Mouse (Mus musculus): ENCODE measurements at regions not wholly inside any gene's neighbourhood (a gene's known extent, or its start where the extent isn't known, plus 50 kb on each side); places are given as distances from the start of the nearest gene placed in this dataset.
"Not testable (repeated sequence)": the region's sequence is repeated elsewhere in the genome, so short reads cannot be mapped to it uniquely, and the experiment has no call there.

GRCm38 (mm10) chr7:138006971-138007370, 390.6 kb downstream of the Tcerg1l start:
- DNase-seq (ENCODE audit: low read depth) = no peak

- DNase-seq (ENCODE audit: low read depth) = no peak
Observed at GRCm38 (mm10) chr7:138008601-138009000, 388.9 kb downstream of the Tcerg1l start.

GRCm38 (mm10) chr7:138024021-138024420, 373.5 kb downstream of the Tcerg1l start:
- not testable (repeated sequence) for DNase-seq (ENCODE audit: low read depth)

GRCm38 (mm10) chr7:138051696-138052095, 345.8 kb downstream of the Tcerg1l start:
- no peak for DNase-seq (ENCODE audit: low read depth)

- no peak for DNase-seq (ENCODE audit: low read depth)
Observed at GRCm38 (mm10) chr7:138054756-138055155, 342.8 kb downstream of the Tcerg1l start.

- no peak for DNase-seq (ENCODE audit: low read depth)
Observed at GRCm38 (mm10) chr7:138061116-138061515, 336.4 kb downstream of the Tcerg1l start.

- no peak for DNase-seq (ENCODE audit: low read depth)
Observed at GRCm38 (mm10) chr7:138066921-138067320, 330.6 kb downstream of the Tcerg1l start.

- no peak for DNase-seq (ENCODE audit: low read depth)
Observed at GRCm38 (mm10) chr7:138075231-138075630, 322.3 kb downstream of the Tcerg1l start.

- peak; percentile 47 for DNase-seq (ENCODE audit: low read depth)
Observed at GRCm38 (mm10) chr7:138083980-138084379, 313.6 kb downstream of the Tcerg1l start.

- no peak for DNase-seq (ENCODE audit: low read depth)
Observed at GRCm38 (mm10) chr7:138107471-138108210, 289.9 kb downstream of the Tcerg1l start.

GRCm38 (mm10) chr7:138121497-138121896, 276.0 kb downstream of the Tcerg1l start:
- no peak for DNase-seq (ENCODE audit: low read depth)

- DNase-seq (ENCODE audit: low read depth) = no peak
Observed at GRCm38 (mm10) chr7:138129701-138130100, 267.8 kb downstream of the Tcerg1l start.

- DNase-seq (ENCODE audit: low read depth) = no peak
Observed at GRCm38 (mm10) chr7:138133427-138133826, 264.1 kb downstream of the Tcerg1l start.

- no peak for DNase-seq (ENCODE audit: low read depth)
Observed at GRCm38 (mm10) chr7:138137934-138138333, 259.6 kb downstream of the Tcerg1l start.

- no peak for DNase-seq (ENCODE audit: low read depth)
Observed at GRCm38 (mm10) chr7:138139766-138140165, 257.8 kb downstream of the Tcerg1l start.

GRCm38 (mm10) chr7:138149496-138149895, 248.0 kb downstream of the Tcerg1l start:
- DNase-seq (ENCODE audit: low read depth) = no peak

- DNase-seq (ENCODE audit: low read depth) = no peak
Observed at GRCm38 (mm10) chr7:138153455-138154167, 243.9 kb downstream of the Tcerg1l start.

Data from c-Kit-positive CD71-positive TER-119-negative erythroid progenitor cells, embryonic 14.5 days (primary cell).